Mouse (Mus musculus): Measurements from ENCODE around the gene Defb26.

Gene Defb26

DNA sequence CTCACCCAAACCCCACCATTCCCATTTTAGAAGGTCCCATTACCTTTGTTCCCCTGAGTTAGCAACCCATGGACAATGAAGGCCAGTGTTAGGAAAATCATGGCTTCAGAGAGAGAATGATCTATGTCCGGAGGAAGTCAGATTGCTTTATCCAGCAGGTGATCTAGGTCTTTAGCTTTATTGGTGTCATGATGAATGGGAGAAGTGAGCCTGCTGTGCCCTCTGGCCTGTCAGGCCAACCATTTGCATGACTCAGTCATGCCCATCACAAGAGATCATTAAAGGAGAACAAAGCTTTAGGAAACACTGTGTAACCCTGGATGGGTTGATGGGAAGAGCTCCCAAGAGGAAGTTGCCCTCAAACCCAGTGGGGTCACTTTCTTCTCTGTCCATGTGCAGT is at the start of gene Defb26:
Gene Defb26, minus strand, starts transcription at position 101 of the 400 bp plus-strand sequence.
- no peak for DNase-seq (ENCODE audit: low read depth, low spot score)

- no peak for DNase-seq (ENCODE audit: low read depth, low spot score)
Measured at GRCm38 (mm10) chr2:152556655-152557054, 45.2 kb upstream of the Defb26 start.

GRCm38 (mm10) chr2:152553774-152554423 is 42.4 kb upstream of the Defb26 start:
- DNase-seq (ENCODE audit: low read depth, low spot score): peak; percentile 37

DNA sequence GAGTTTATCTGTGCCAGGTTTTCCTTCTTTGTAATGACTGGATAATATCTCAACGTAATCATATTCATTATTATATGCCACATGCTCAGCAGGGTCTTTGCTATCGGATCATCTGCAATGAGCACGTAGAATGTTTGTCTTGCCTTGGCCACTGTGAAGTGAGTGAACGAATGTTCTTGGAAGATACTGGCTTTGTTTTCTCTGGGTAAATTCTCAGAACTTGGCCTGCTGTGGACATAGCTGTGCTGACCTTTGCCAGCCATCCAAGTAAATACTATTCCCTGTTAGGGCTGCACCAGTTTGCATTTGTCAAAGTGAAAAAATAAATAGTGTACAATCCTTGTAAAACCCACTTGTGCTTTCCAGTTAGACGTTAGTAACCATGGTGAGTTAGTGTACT is 36.6 kb upstream of the Defb26 start:
- no peak for DNase-seq (ENCODE audit: low read depth, low spot score)

DNA sequence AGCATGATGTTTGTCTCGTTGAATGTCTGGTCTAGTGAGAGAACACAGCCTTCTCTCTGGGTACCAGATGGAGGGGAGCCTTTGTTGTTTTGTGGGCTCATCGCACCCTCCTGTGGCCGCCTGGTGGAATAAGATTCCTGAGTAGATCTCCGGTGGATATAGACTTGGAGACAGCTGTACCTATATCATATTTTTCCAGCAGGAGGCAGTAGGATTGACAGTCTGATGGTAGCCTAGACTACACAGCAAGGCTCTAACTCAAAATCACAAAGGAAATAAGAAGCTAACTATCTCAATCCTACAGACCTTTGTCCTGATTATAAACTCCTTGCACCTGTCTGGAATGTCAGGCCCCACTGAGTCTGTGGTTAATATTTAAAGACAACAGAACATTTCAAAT is 33.2 kb upstream of the Defb26 start:
- peak; percentile 1 for DNase-seq (ENCODE audit: low read depth, low spot score)

DNA sequence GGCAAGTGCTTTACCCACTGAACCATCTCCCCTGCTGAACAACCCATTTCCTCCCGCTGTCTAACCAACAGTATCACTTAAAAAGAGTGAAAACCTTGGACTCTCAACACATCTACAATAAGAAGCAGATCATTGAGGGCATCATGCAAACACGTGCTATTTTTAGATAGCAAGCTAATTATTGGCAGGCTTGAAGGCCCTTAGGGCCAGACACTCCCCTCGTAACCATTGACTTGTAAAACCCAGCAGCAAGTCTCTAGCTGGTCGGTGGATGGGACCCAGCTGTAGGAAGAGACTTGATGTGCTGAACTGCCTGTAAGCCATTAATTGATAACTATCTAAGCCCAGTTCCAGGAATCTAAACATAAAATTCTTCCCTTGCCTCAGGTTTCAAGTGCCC is 32.0 kb upstream of the Defb26 start:
- DNase-seq (ENCODE audit: low read depth, low spot score): no peak

DNA sequence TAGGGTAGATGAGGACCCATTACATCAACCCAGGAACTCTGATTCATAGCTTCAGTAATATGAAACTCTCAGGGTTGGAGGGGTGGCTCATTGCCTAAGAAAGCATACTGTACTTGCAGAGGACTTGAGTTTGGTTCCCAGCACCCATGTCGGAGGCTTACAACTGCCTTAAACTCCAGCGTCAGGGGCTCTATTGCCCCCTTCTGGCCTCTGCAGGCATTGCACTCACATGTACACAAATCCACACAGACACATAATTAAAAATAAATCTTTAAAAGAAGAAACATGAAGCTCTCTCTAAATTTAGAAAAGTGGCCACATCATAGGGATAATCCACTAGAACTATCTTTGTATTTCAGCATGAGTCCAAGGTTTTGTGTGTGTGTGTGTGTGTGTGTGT is 31.4 kb upstream of the Defb26 start:
- DNase-seq (ENCODE audit: low read depth, low spot score): no peak

DNA sequence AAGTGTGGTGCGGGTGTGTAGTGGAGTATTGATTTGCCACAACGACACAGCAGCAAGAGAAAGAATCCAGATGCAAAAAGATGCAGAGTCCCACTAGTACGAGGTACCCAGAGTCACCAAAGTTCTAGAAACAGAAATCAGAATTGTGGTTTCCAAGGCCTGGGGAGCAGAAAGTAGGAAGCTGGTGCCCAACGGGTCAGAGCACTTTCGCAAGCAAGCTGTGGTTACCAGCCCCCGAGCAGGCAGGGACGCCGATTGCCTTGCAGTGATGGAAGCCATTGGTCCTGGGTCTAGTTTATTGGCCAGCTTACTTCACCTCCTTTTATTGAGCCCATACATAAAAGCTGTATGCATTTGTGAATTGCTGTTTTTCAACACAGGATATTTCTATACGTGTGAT is 30.5 kb upstream of the Defb26 start:
- DNase-seq (ENCODE audit: low read depth, low spot score): no peak

DNA sequence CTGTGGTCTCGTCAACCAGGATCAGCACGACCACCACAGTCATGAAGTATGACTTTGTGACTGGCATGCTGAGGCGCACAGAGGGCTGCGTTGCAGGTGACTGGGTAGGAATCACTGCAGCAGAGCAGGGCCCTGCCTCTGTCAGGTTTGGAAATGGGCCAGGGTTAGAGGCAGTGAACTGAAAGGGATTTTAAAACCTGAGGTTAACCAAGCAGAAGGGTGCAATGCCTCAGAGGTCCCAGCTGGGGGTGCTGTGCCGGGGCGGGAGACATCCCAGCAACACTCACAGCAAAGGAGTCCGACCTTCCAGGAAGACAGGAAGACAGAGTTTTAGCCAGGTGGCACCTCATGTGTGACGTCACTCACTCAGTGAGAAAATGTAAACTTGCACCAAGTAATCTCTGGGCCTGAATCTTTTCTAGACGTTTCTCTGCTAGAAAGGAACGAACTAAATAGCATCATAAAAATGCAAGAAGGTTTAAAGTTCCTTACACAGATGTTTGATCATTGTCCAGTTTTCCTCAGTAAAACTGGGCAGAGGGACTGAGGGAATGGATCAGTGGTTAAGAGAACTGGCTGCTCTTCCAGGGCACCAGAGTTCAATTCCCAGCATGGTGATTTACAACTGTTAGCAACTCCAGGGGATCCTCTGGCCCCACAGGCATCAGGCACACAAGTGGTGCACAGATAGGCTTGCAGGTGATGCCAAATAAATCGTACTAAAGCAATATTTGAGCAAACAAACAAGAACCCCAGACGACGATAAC is 28.6 kb upstream of the Defb26 start, which contains the start of gene Defb29:
Gene Defb29, minus strand, starts transcription at position 155 of the 767 bp plus-strand sequence.
- DNase-seq (ENCODE audit: low read depth, low spot score): no peak

GRCm38 (mm10) chr2:152517981-152518380 is 6.5 kb upstream of the Defb26 start, which contains the start of gene Defb28:
Gene Defb28, plus strand, starts transcription at chr2:152518255.
- no peak for DNase-seq (ENCODE audit: low read depth, low spot score)

DNA sequence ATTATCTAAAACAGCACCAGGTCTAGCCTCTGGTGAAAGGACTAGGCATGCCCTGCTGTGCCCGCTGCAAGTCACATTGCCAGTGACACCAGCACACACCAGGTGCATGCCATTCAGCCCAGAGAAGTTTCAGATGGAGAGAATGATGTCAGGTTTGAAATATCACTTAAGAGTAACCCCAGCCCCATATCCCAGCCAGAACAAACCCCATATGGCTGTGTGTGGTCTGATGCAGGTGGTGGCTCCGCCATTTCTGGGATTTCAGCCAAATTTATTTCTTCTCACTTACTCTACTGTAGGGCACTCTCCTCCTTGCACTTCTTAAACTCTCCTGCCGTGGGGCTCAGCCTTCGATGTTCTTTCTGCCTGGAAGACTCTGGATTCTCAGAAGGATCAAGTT is 4.6 kb upstream of the Defb26 start:
- no peak for DNase-seq (ENCODE audit: low read depth, low spot score)

GRCm38 (mm10) chr2:152503950-152504349 is 7.5 kb downstream of the Defb26 start:
- no peak for DNase-seq (ENCODE audit: low read depth, low spot score)

GRCm38 (mm10) chr2:152500863-152501229 is 10.6 kb downstream of the Defb26 start:
- DNase-seq (ENCODE audit: low read depth, low spot score): peak; percentile 1

GRCm38 (mm10) chr2:152500204-152500862 is 11.2 kb downstream of the Defb26 start:
- DNase-seq (ENCODE audit: low read depth, low spot score): no peak

- no peak for DNase-seq (ENCODE audit: low read depth, low spot score)
Measured at GRCm38 (mm10) chr2:152498020-152498419, 13.5 kb downstream of the Defb26 start.

- no peak for DNase-seq (ENCODE audit: low read depth, low spot score)
Measured at GRCm38 (mm10) chr2:152493151-152493550, 18.3 kb downstream of the Defb26 start.

- DNase-seq (ENCODE audit: low read depth, low spot score): no peak
Measured at GRCm38 (mm10) chr2:152490038-152490437, 21.5 kb downstream of the Defb26 start, which contains the start of gene Defb22. Gene Defb22, minus strand, starts transcription at chr2:152490138.

DNA sequence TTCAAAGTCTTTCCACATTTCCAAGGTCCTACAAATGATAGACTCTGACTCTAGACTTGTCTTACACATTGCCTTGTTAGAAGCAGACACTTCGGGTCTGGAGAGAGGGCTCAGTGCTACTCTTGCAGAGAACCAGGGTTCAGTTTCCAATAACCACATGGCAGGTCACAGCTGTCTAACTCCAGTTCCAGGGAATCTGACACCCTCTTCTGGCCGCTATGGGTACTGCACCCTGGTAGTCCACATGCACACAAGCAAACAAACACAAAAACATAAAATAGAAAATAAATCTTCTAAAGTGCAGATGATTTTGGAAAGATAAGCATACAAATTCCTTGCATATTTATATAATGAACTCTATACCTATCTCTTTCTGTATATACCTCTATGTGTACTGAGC is 24.5 kb downstream of the Defb26 start:
- DNase-seq (ENCODE audit: low read depth, low spot score): peak; percentile 8

- no peak for DNase-seq (ENCODE audit: low read depth, low spot score)
Measured at GRCm38 (mm10) chr2:152481726-152482125, 29.8 kb downstream of the Defb26 start.

- peak; percentile 2 for DNase-seq (ENCODE audit: low read depth, low spot score)
Measured at GRCm38 (mm10) chr2:152480881-152481280, 30.6 kb downstream of the Defb26 start.

DNA sequence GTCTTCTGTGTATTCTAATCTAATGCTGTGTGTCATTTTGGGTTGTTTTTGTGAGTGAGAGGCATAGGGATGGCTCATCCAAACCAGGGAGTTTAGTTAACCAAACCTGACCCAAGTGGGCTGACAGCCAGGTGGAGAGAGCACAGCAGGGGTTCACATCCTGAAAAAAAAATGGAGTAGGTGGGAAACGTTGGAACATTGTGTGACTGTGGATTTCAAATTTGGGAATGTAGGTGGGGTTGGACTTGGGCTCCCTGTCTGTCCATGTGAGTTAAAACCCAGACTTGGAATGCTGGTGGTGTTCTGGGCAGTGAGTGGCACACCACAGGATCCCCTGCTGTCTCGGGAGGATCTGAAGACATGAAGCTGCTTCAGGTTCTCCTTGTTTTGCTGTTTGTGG is 34.7 kb downstream of the Defb26 start, which contains the start of gene Defb20:
Gene Defb20, plus strand, starts transcription at position 301 of the 400 bp plus-strand sequence.
- no peak for DNase-seq (ENCODE audit: low read depth, low spot score)

- no peak for DNase-seq (ENCODE audit: low read depth, low spot score)
Measured at GRCm38 (mm10) chr2:152472434-152472833, 39.1 kb downstream of the Defb26 start.
